Mouse (Mus musculus) bone marrow, adult 2 months (tissue): ENCODE results near the gene 9330159F19Rik.

Experiments
- CTCF ChIP-seq: fragments of 200-500 bp; IDR thresholded peaks from 2 replicates; pipeline ENCODE4 v1.5.1; 2011; ENCODE audit warnings: low read length, control low read depth; ENCODE audit not compliant: control insufficient read depth, insufficient read depth
- POLR2A ChIP-seq: fragments of 200-500 bp; IDR thresholded peaks from 2 replicates; pipeline ENCODE4 v1.6.1; 2011; ENCODE audit warnings: low read depth, mild to moderate bottlenecking, control low read depth, low read length, borderline replicate concordance; ENCODE audit not compliant: control insufficient read depth

GRCm38 (mm10) chr10:29198642-29199041 is 12.8 kb upstream of the 9330159F19Rik start, which contains the start of gene Gm49353:
- TF ChIP-seq CTCF (no peak), POLR2A (no peak)
